Comparison of ENCODE assay signal across 8 mouse cellular contexts in the genomic region with DNA sequence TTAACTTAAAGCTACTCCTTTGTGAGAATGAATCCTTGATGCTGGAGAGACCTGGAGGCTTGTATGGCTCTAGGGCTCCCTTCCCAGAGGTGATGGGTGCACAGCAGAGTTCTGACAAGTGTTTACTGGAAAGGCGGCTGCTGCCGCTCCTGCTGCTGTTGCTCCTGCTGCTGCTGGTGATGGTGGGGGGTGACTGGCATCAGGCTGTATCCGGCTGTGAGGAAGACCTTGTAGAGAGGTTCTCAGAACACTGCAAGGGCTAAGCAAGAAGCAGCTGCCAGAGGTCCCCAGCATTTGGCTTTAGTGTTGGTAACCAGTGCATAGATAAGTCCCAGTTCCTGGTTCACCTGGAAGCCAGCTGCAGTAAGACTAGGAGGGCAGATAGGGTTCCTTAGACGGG.
A peak's percentile ranks its signal among the peaks of the same experiment; 100 is the strongest.
DNase-seq lines count a peak whose midpoint lies in the region; ATAC-seq lines count a peak whose summit lies in the region.

No protein-coding gene starts in this region.

- peaks cover 84% of the 10 kb centered on the region for H3K4me1 ChIP-seq in heart, embryonic 12.5 days (replicated peaks)
- H3K4me1 ChIP-seq in hindbrain, embryonic 14.5 days (replicated peaks; ENCODE audit: control insufficient read depth, insufficient read depth, low read length), result peaks cover 58% of the 10 kb centered on the region
- H3K4me1 ChIP-seq in midbrain, embryonic 16.5 days (ENCODE audit: control insufficient read depth, insufficient read depth, low read length), result peaks cover 74% of the 10 kb centered on the region

- H3K27ac ChIP-seq in heart, embryonic 12.5 days (ENCODE audit: poor library complexity, severe bottlenecking), result peak overlapping the region; percentile 96
- peak overlapping the region; percentile 99 for H3K27ac ChIP-seq in hindbrain, embryonic 14.5 days
- H3K27ac ChIP-seq in midbrain, embryonic 16.5 days (ENCODE audit: low read length), result peak overlapping the region; percentile 98

- H3K36me3 ChIP-seq in heart, embryonic 12.5 days, result no peaks in the 10 kb centered on the region; the same call in 1 of the 2 replicates
- H3K36me3 ChIP-seq in hindbrain, embryonic 14.5 days (replicated peaks; ENCODE audit: control insufficient read depth, insufficient read depth), result no peaks in the 10 kb centered on the region; the same call in 1 of the 2 replicates
- no peaks in the 10 kb centered on the region for H3K36me3 ChIP-seq in midbrain, embryonic 16.5 days (ENCODE audit: control insufficient read depth, insufficient read depth, low read length)

- peak overlapping the region; percentile 93 for H3K9ac ChIP-seq in heart, embryonic 12.5 days
- H3K9ac ChIP-seq in hindbrain, embryonic 14.5 days, result peak overlapping the region; percentile 97
- peak overlapping the region; percentile 95 for H3K9ac ChIP-seq in midbrain, embryonic 16.5 days (ENCODE audit: low read depth, low read length)

- WGBS in heart, embryonic 12.5 days, result 19% methylated on average over 4 of the region's 4 CpGs
- 4% methylated on average over 4 of the region's 4 CpGs for WGBS in hindbrain, embryonic 14.5 days
- 2% methylated on average over 4 of the region's 4 CpGs for WGBS in midbrain, embryonic 16.5 days

- peak overlapping the region; percentile 77 for H3K4me3 ChIP-seq in heart, embryonic 12.5 days
- peak overlapping the region; percentile 58 for H3K4me3 ChIP-seq in hindbrain, embryonic 14.5 days (replicated peaks; ENCODE audit: low read length)
- peak overlapping the region; percentile 84 for H3K4me3 ChIP-seq in midbrain, embryonic 16.5 days (ENCODE audit: low read depth, low read length)

- H3K9me3 ChIP-seq in heart, embryonic 12.5 days (replicated peaks), result no peaks in the 10 kb centered on the region
- no peaks in the 10 kb centered on the region for H3K9me3 ChIP-seq in hindbrain, embryonic 14.5 days (ENCODE audit: control insufficient read depth, low read length)
- no peaks in the 10 kb centered on the region for H3K9me3 ChIP-seq in midbrain, embryonic 16.5 days (replicated peaks; ENCODE audit: control insufficient read depth, low read length, poor library complexity, severe bottlenecking)

- peak overlapping the region; percentile 90 for H3K4me2 ChIP-seq in heart, embryonic 12.5 days
- peak overlapping the region; percentile 92 for H3K4me2 ChIP-seq in hindbrain, embryonic 14.5 days (replicated peaks)
- H3K4me2 ChIP-seq in midbrain, embryonic 16.5 days (ENCODE audit: low read length), result peak overlapping the region; percentile 98

- ATAC-seq in heart, embryonic 12.5 days (ENCODE audit: insufficient number of reproducible peaks, low FRiP score), result no peak
- ATAC-seq in hindbrain, embryonic 14.5 days (ENCODE audit: low FRiP score), result no peak
- ATAC-seq in midbrain, embryonic 16.5 days, result no peak

- H3K27me3 ChIP-seq in heart, embryonic 12.5 days (replicated peaks), result no peaks in the 10 kb centered on the region
- H3K27me3 ChIP-seq in hindbrain, embryonic 14.5 days (ENCODE audit: control insufficient read depth, insufficient read depth, low read length), result no peaks in the 10 kb centered on the region
- H3K27me3 ChIP-seq in midbrain, embryonic 16.5 days (ENCODE audit: control insufficient read depth, insufficient read depth, low read depth, low read length), result no peaks in the 10 kb centered on the region

- intact Hi-C loops in heart, postnatal 36 days (cut with DNase I), result loop anchor here (2.0 kb wide), 1 partner anchor 36 kb away; no protein-coding TSS in a partner anchor

- DNase-seq in heart, postnatal 36 days, result no peak
- DNase-seq in MN1 (ENCODE audit: low spot score), result peak; percentile 41
- no peak for DNase-seq in hindbrain, embryonic 14.5 days (ENCODE audit: low spot score)
- no peak for DNase-seq in cerebellum, postnatal 10 days
- no peak for DNase-seq in cerebellum, postnatal 14 days
- no peak for DNase-seq in gastrocnemius, adult 8-10 months (ENCODE audit: low spot score in 2 of 2)
